Mouse (Mus musculus) left cerebral cortex, adult 2 months (tissue): ENCODE data around the gene Mn1. TPM values are rescaled to one million over a fixed set of nuclear protein-coding genes. Genes with fewer than 3 reads are reported as not detected.

ENCODE experiments used
- DNase-seq, 2 experiments: peaks; one replicate each; pipeline ENCODE4 v3.0.0; 2021 to 2022; ENCODE audit warnings: low spot score in 2 of 2, mixed read lengths in 1 of 2; ENCODE audit errors: extremely low spot score in 1 of 2
- H3K27ac ChIP-seq: fragments of 200-600 bp; 2 replicates; pipeline ENCODE4 v1.8.1; 2022
- H3K4me3 ChIP-seq: fragments of 200-600 bp; 2 replicates; pipeline ENCODE4 v1.8.1; 2022
- CTCF ChIP-seq: fragments of 200-600 bp; IDR thresholded peaks from 2 replicates; pipeline ENCODE4 v1.8.1; 2022; ENCODE audit warnings: antibody characterized with exemption, mild to moderate bottlenecking, moderate library complexity
- intact Hi-C: fragments of 180-260 bp; cut with DNase I; formaldehyde crosslinking; loops from one replicate; pipeline ENCODE4 v1.15.1; 2025
- total RNA-seq, 2 experiments: library from RNA; stranded (reverse); gene quantifications; 2 replicates each; pipeline ENCODE4 v1.2.3; 2021

Gene Mn1
- total RNA-seq, 2 experiments from 2014 or later: 61.9 to 76.6 TPM

GRCm38 (mm10) chr5:111469195-111469882, 52.2 kb downstream of the Mn1 start:
- TF ChIP-seq CTCF: no peak
- H3K27ac ChIP-seq: no peak overlapping the region
- DNase-seq: no peak
- intact Hi-C loops: no loop called here
- H3K4me3 ChIP-seq: no peak overlapping the region

GRCm38 (mm10) chr5:111470875-111471274, 53.7 kb downstream of the Mn1 start:
- intact Hi-C loops: no loop called here
- Histone ChIP-seq H3K4me3 (no peak overlapping the region), H3K27ac (no peak overlapping the region)
- no peak for TF ChIP-seq CTCF
- DNase-seq: no peak

GRCm38 (mm10) chr5:111473425-111473824, 56.3 kb downstream of the Mn1 start:
- intact Hi-C loops: loop anchor here (2.0 kb wide), 2 partner anchors 45 to 57 kb away; partner anchors contain the start of gene Mn1
- no peak for TF ChIP-seq CTCF
- peak; percentile 76 to 80 for DNase-seq
- no peak overlapping the region; the same call in 1 of the 2 replicates for H3K4me3 ChIP-seq
- H3K27ac ChIP-seq: peak overlapping the region; percentile 91

- no peak overlapping the region for H3K27ac ChIP-seq
- intact Hi-C loops: no loop called here
- no peak for TF ChIP-seq CTCF
- no peak for DNase-seq
- no peak overlapping the region for H3K4me3 ChIP-seq
These were observed 58.6 kb downstream of the Mn1 start for GRCm38 (mm10) chr5:111475721-111476120.

- H3K27ac ChIP-seq: no peak overlapping the region
- intact Hi-C loops: no loop called here
- DNase-seq: no peak
- H3K4me3 ChIP-seq: no peak overlapping the region
- TF ChIP-seq CTCF: no peak
These were observed 59.0 kb downstream of the Mn1 start for GRCm38 (mm10) chr5:111476141-111476540.

- no peak for DNase-seq
- H3K27ac ChIP-seq: no peak overlapping the region
- TF ChIP-seq CTCF: no peak
- intact Hi-C loops: no loop called here
- H3K4me3 ChIP-seq: no peak overlapping the region
These were observed 68.7 kb downstream of the Mn1 start for GRCm38 (mm10) chr5:111485907-111486306.

GRCm38 (mm10) chr5:111489022-111489616, 72.0 kb downstream of the Mn1 start:
- peak overlapping the region; percentile 56 for H3K27ac ChIP-seq
- DNase-seq: no peak
- intact Hi-C loops: no loop called here
- H3K4me3 ChIP-seq: peak overlapping the region; percentile 32
- TF ChIP-seq CTCF: no peak

GRCm38 (mm10) chr5:111490599-111490998, 73.4 kb downstream of the Mn1 start:
- no peak for TF ChIP-seq CTCF
- Histone ChIP-seq H3K4me3 (no peak overlapping the region), H3K27ac (no peak overlapping the region)
- DNase-seq: no peak
- intact Hi-C loops: no loop called here

- Histone ChIP-seq H3K4me3 (no peak overlapping the region), H3K27ac (no peak overlapping the region)
- no peak for TF ChIP-seq CTCF
- DNase-seq: no peak
- intact Hi-C loops: no loop called here
These were observed 74.3 kb downstream of the Mn1 start for GRCm38 (mm10) chr5:111491485-111491884.

- H3K27ac ChIP-seq: no peak overlapping the region
- intact Hi-C loops: no loop called here
- H3K4me3 ChIP-seq: no peak overlapping the region
- no peak for TF ChIP-seq CTCF
- no peak for DNase-seq
These were observed 82.9 kb downstream of the Mn1 start for GRCm38 (mm10) chr5:111500036-111500435.

- no peak for TF ChIP-seq CTCF
- intact Hi-C loops: no loop called here
- DNase-seq: no peak
- Histone ChIP-seq H3K4me3 (no peak overlapping the region), H3K27ac (no peak overlapping the region)
These were observed 84.7 kb downstream of the Mn1 start for GRCm38 (mm10) chr5:111501691-111502441.

GRCm38 (mm10) chr5:111505241-111505640, 88.1 kb downstream of the Mn1 start:
- Histone ChIP-seq H3K27ac (no peak overlapping the region), H3K4me3 (no peak overlapping the region)
- TF ChIP-seq CTCF: no peak
- DNase-seq: no peak
- intact Hi-C loops: no loop called here
